ENCODE assay signal across 19 mouse cellular contexts in genomic region chr16:7831142-7831541, GRCm38 (mm10).
DNase-seq lines count a peak whose midpoint lies in the region; ATAC-seq and TF ChIP-seq lines count a peak whose summit lies in the region.
"Had no signal": no experiment of that assay in that cellular context is flagged by ENCODE, and none has a peak within 500 bp of the region (broad histone marks: within the 10 kb centered on the region; RNA-seq: fewer than 3 reads in every experiment).

No protein-coding gene starts in this region.

- ATAC-seq in hindbrain, postnatal 0 days, result no peak
- no peak for ATAC-seq in midbrain, embryonic 11.5 days (ENCODE audit: low FRiP score)
- no peak for ATAC-seq in midbrain, embryonic 16.5 days
- ATAC-seq: forebrain, embryonic 14.5 days; inflammation-experienced regulatory T-cells, adult 6 months; midbrain, embryonic 13.5 days had no signal

- no peaks in the 10 kb centered on the region for H3K9me3 ChIP-seq in hindbrain, embryonic 10.5 days
- H3K9me3 ChIP-seq in hindbrain, postnatal 0 days (ENCODE audit: low read length), result no peaks in the 10 kb centered on the region
- no peaks in the 10 kb centered on the region for H3K9me3 ChIP-seq in midbrain, embryonic 11.5 days (ENCODE audit: control insufficient read depth, low read length)
- H3K9me3 ChIP-seq in midbrain, embryonic 16.5 days (replicated peaks; ENCODE audit: control insufficient read depth, low read length, poor library complexity, severe bottlenecking), result no peaks in the 10 kb centered on the region
- H3K9me3 ChIP-seq: heart, embryonic 12.5 days; midbrain, embryonic 13.5 days had no signal

- H3K27ac ChIP-seq in hindbrain, embryonic 10.5 days, result peak overlapping the region; percentile 70
- no peak overlapping the region for H3K27ac ChIP-seq in hindbrain, postnatal 0 days
- H3K27ac ChIP-seq in midbrain, embryonic 11.5 days (ENCODE audit: low read depth, low read length), result no peak overlapping the region
- H3K27ac ChIP-seq in midbrain, embryonic 16.5 days (ENCODE audit: low read length), result no peak overlapping the region
- H3K27ac ChIP-seq: macrophage; midbrain, embryonic 13.5 days had no signal

- no peaks in the 10 kb centered on the region for H3K27me3 ChIP-seq in hindbrain, embryonic 10.5 days (ENCODE audit: insufficient read depth, poor library complexity, severe bottlenecking)
- H3K27me3 ChIP-seq in hindbrain, postnatal 0 days (ENCODE audit: insufficient read depth, low read length), result no peaks in the 10 kb centered on the region
- H3K27me3 ChIP-seq in midbrain, embryonic 11.5 days (ENCODE audit: control insufficient read depth, insufficient read depth, low read length), result no peaks in the 10 kb centered on the region
- no peaks in the 10 kb centered on the region for H3K27me3 ChIP-seq in midbrain, embryonic 16.5 days (ENCODE audit: control insufficient read depth, insufficient read depth, low read depth, low read length)
- H3K27me3 ChIP-seq: heart, embryonic 12.5 days; midbrain, embryonic 13.5 days had no signal

- H3K4me2 ChIP-seq in hindbrain, postnatal 0 days (ENCODE audit: low read depth, low read length), result no peak overlapping the region
- no peak overlapping the region for H3K4me2 ChIP-seq in midbrain, embryonic 11.5 days
- H3K4me2 ChIP-seq in midbrain, embryonic 16.5 days (ENCODE audit: low read length), result no peak overlapping the region
- H3K4me2 ChIP-seq: heart, embryonic 12.5 days; midbrain, embryonic 13.5 days had no signal

- no peak overlapping the region for H3K9ac ChIP-seq in hindbrain, postnatal 0 days (replicated peaks; ENCODE audit: low read length)
- H3K9ac ChIP-seq in midbrain, embryonic 11.5 days (ENCODE audit: low read length), result no peak overlapping the region
- H3K9ac ChIP-seq in midbrain, embryonic 16.5 days (ENCODE audit: low read depth, low read length), result no peak overlapping the region
- H3K9ac ChIP-seq: heart, embryonic 12.5 days; midbrain, embryonic 13.5 days had no signal

- no peak for TF ChIP-seq CTCF in hindbrain, postnatal 0 days (IDR thresholded peaks at IDR 0.05; ENCODE audit: low read depth)

- DNase-seq in hindbrain, embryonic 10.5 days (ENCODE audit: low spot score), result peak; percentile 46
- DNase-seq in hindbrain, postnatal 0 days (ENCODE audit: low spot score), result no peak
- DNase-seq in midbrain, embryonic 11.5 days (ENCODE audit: low spot score, missing footprints), result peak; percentile 69
- peak; percentile 41 for DNase-seq in embryo, embryonic 11 days
- peak; percentile 61 for DNase-seq in telencephalon, adult 2 months (ENCODE audit: low read depth, low spot score)
- DNase-seq in urinary bladder, postnatal 10 days (ENCODE audit: low spot score), result no peak
- DNase-seq: adrenal gland, postnatal 36 days; kidney, adult 9 months; left cerebral cortex, postnatal 4 days; lung, adult 18-20 months; spleen, adult 18-20 months; thymus, adult 2 months had no signal

- H3K36me3 ChIP-seq in hindbrain, embryonic 10.5 days, result no peaks in the 10 kb centered on the region
- no peaks in the 10 kb centered on the region for H3K36me3 ChIP-seq in hindbrain, postnatal 0 days (ENCODE audit: insufficient read depth, low read length)
- H3K36me3 ChIP-seq in midbrain, embryonic 11.5 days (ENCODE audit: control insufficient read depth, insufficient read depth, low read length), result no peaks in the 10 kb centered on the region
- no peaks in the 10 kb centered on the region for H3K36me3 ChIP-seq in midbrain, embryonic 16.5 days (ENCODE audit: control insufficient read depth, insufficient read depth, low read length)
- H3K36me3 ChIP-seq: heart, embryonic 12.5 days; midbrain, embryonic 13.5 days had no signal

- H3K4me3 ChIP-seq in hindbrain, embryonic 10.5 days, result no peak overlapping the region
- no peak overlapping the region for H3K4me3 ChIP-seq in hindbrain, postnatal 0 days (ENCODE audit: low read length)
- H3K4me3 ChIP-seq in midbrain, embryonic 11.5 days (ENCODE audit: low read depth, low read length), result no peak overlapping the region
- no peak overlapping the region for H3K4me3 ChIP-seq in midbrain, embryonic 16.5 days (ENCODE audit: low read depth, low read length)
- H3K4me3 ChIP-seq: heart, embryonic 12.5 days; midbrain, embryonic 13.5 days; myocyte had no signal

- H3K4me1 ChIP-seq in hindbrain, embryonic 10.5 days (replicated peaks), result peaks cover 15% of the 10 kb centered on the region
- H3K4me1 ChIP-seq in hindbrain, postnatal 0 days (ENCODE audit: insufficient read depth, low read length), result no peaks in the 10 kb centered on the region
- no peaks in the 10 kb centered on the region for H3K4me1 ChIP-seq in midbrain, embryonic 11.5 days (ENCODE audit: control insufficient read depth, insufficient read depth, low read length)
- H3K4me1 ChIP-seq in midbrain, embryonic 16.5 days (ENCODE audit: control insufficient read depth, insufficient read depth, low read length), result no peaks in the 10 kb centered on the region
- H3K4me1 ChIP-seq: heart, embryonic 12.5 days had no signal

- 24% methylated on average over 6 of the region's 6 CpGs for WGBS in hindbrain, embryonic 10.5 days
- 28% methylated on average over 6 of the region's 6 CpGs for WGBS in hindbrain, postnatal 0 days
- WGBS in midbrain, embryonic 11.5 days, result 60% methylated on average over 6 of the region's 6 CpGs
- WGBS in midbrain, embryonic 16.5 days, result 36% methylated on average over 6 of the region's 6 CpGs

Comparison
In these comparisons a context has a peak if more than half of its experiments do, and no peak if none do; other contexts are left out.
1. DNase-seq: peak in hindbrain, embryonic 10.5 days (single experiment), midbrain, embryonic 11.5 days (single experiment), embryo, embryonic 11 days (single experiment) and telencephalon, adult 2 months (single experiment); none in hindbrain, postnatal 0 days (single experiment) and urinary bladder, postnatal 10 days (single experiment).